Mouse (Mus musculus): ENCODE measurements around the gene Olfr1368. TPM values are rescaled to one million over a fixed set of nuclear protein-coding genes. Genes with fewer than 3 reads are reported as not detected.
"Not testable (repeated sequence)": the region's sequence is repeated elsewhere in the genome, so short reads cannot be mapped to it uniquely, and the experiment has no call there.

Gene Olfr1368
- polyA plus RNA-seq, 1 experiment from 2014 or later = not detected

DNA sequence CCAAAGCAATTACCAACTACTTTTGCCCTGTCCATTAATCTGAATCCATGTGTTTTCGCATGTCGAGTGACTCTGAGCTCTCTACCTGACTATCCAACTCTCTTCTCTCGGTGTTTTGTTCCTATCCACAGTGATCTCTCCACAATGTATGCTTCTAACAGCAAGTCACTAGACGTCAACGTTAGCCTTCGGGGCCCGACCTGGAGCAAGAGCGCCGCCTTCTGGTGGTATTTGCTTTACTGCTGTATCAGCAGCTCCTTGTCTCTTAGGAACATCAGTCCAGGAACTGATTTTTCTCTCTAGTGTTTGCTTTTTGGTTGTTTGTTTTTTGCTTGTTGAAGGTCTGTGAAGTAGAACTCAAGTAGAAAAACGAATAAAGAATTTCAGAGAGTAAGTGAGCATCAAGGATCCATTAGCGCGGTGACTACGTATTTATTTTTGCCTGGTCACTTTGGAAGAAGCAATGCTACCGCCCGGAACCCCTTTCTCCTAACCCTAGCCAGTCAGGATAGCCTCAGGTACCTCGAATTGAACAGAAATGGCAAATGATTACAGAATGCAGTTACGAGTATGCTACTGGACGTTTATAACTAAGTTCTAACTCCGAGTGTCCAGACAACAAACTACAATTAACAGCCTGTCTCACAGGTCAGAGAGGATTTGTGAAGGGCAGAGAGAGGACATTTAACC lies 13.3 kb upstream of the Olfr1368 start:
- H3K36me3 ChIP-seq (ENCODE audit: inconsistent target) = no peaks in the 10 kb centered on the region
- no peaks in the 10 kb centered on the region for H3K79me2 ChIP-seq (ENCODE audit: inconsistent target)
- WGBS (ENCODE audit: missing documents) = 3% methylated on average over 19 of the region's 19 CpGs
- H3K27ac ChIP-seq = no peak overlapping the region
- peak overlapping the region; percentile 71 for H3K4me3 ChIP-seq (ENCODE audit: inconsistent target)

DNA sequence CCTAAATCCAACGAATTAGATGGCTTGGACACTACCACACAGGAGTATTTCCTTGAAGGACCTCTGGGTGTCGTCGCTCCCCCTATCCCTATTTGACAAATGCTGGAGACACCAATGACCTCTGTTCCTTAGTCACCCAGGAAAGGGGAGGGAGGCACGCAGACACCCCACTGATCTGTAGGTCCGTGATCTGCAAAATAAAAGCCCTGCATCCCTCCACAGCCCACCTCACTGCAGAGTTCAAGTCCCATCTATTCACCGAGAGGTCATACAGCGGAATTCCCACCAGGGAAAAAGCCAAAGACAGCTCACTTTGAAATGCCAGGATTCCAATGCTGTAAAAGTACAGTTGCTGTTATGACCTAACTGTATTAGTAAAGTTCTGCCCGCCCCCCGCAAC lies 12.4 kb upstream of the Olfr1368 start:
- no peaks in the 10 kb centered on the region for H3K36me3 ChIP-seq (ENCODE audit: inconsistent target)
- H3K27ac ChIP-seq = no peak overlapping the region
- no peaks in the 10 kb centered on the region for H3K79me2 ChIP-seq (ENCODE audit: inconsistent target)
- H3K4me3 ChIP-seq (ENCODE audit: inconsistent target) = no peak overlapping the region
- 29% methylated on average over 9 of the region's 9 CpGs for WGBS (ENCODE audit: missing documents)

DNA sequence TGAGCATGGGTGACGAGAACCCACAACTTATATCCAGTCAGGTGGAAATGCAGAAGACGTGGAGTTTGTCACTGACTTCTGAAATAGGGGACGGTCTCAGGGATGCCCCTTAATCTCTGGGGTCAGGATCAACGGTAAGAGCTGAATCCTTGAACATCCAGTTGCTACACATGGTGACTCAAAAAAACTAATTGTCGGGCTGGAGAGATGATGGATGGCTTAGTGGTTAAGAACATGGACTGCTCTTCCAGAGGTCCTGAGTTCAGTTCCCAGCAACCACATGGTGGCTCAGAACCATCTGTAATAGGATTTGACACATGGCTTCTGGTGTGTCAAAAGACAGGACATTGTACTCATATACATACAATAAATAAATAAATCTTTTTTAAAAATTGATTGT lies 10.2 kb upstream of the Olfr1368 start:
- WGBS (ENCODE audit: missing documents) = 92% methylated on average over 5 of the region's 5 CpGs
- no peaks in the 10 kb centered on the region for H3K79me2 ChIP-seq (ENCODE audit: inconsistent target)

DNA sequence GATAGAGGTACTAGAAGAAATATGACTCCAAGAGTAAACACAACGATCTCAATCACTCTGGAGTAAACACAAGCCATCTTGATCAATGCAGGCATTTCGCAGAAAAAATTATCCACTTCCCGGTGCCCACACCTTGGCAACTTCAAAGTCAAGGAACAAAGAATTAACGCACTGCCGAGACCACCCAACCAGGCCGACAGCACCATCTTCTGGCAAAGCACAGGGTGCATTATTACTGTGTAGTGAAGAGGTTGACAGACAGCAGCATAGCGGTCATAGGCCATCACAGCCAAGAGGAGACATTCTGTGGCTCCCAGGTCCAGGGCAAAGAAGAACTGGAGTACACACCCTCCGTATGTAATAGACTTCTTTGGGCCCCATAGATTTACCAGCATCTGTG lies 3.2 kb downstream of the Olfr1368 start:
- Histone ChIP-seq H3K4me3 (ENCODE audit: inconsistent target) (no peak overlapping the region), H3K27ac (no peak overlapping the region), H3K36me3 (ENCODE audit: inconsistent target) (no peaks in the 10 kb centered on the region), H3K79me2 (ENCODE audit: inconsistent target) (no peaks in the 10 kb centered on the region)
- WGBS (ENCODE audit: missing documents) = 41% methylated on average over 7 of the region's 8 CpGs

More for the DNA sequence above, 10.2 kb upstream of the Olfr1368 start:
- Histone ChIP-seq H3K36me3 (ENCODE audit: inconsistent target) (no peaks in the 10 kb centered on the region), H3K4me3 (ENCODE audit: inconsistent target) (no peak overlapping the region), H3K27ac (no peak overlapping the region)

DNA sequence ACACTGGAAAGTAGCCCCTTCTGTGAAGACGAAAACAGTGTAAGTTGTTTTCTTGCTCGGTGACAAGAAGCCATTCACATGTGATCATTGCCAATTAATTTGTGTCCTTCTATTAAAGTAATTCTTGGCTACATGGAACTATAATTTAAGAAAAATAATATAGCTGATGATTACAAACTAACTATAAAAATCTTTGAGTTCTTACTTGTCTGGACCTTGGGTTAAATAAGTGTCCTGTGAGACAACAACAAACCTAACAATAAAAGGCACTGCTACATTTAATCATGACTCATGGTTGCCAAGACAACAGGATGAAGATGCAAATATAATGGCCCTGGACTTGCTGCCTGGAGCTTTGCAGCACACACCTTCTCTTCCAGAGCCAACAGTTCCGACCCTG lies 16.3 kb downstream of the Olfr1368 start, which contains the start of gene Olfr263:
TSS of gene Olfr263 (plus strand) at position 301 of the 400 bp plus-strand sequence.
- not testable (repeated sequence) for H3K79me2 ChIP-seq (ENCODE audit: inconsistent target); H3K36me3 ChIP-seq (ENCODE audit: inconsistent target); H3K4me3 ChIP-seq (ENCODE audit: inconsistent target); H3K27ac ChIP-seq
- 70% methylated on average over 2 of the region's 3 CpGs for WGBS (ENCODE audit: missing documents)

DNA sequence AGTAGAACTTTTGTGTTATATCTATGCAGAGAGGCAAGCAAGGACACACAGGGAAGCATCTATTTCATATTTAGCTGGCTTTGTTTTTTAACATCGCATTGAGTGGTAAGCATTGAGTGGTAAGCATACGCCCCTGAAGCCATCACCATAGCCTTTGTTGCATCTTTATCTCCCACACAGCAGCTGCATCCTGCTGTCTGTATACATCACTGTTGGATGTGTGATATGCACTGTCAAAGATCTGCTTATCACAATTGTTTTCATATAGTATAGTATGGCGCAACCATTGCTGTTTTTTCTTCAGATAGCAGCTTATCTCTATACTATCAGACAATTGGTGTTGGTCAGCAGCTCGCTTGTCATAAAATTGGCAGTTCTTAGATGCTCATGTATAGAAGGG lies 31.5 kb downstream of the Olfr1368 start:
- Histone ChIP-seq H3K4me3 (ENCODE audit: inconsistent target) (no peak overlapping the region), H3K36me3 (ENCODE audit: inconsistent target) (no peaks in the 10 kb centered on the region), H3K79me2 (ENCODE audit: inconsistent target) (no peaks in the 10 kb centered on the region), H3K27ac (no peak overlapping the region)
- 78% methylated on average over 4 of the region's 4 CpGs for WGBS (ENCODE audit: missing documents)

DNA sequence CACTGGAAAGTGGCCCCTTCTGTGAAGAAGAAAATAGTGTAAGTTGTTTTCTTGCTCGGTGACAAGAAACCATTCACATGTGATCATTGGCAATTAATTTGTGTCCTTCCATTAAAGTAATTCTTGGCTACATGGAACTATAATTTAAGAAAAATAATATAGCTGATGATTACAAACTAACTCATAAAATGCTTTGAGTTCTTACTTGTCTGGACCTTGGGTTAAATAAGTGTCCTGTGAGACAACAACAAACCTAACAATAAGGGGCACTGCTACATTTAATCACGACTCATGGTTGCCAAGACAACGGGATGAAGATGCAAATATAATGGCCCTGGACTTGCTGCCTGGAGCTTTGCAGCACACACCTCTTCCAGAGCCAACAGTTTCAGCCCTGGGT lies 34.5 kb downstream of the Olfr1368 start, which contains the start of gene Olfr1369-ps1:
TSS of gene Olfr1369-ps1 (plus strand) at position 301 of the 400 bp plus-strand sequence.
- not testable (repeated sequence) for H3K79me2 ChIP-seq (ENCODE audit: inconsistent target); H3K27ac ChIP-seq; H3K4me3 ChIP-seq (ENCODE audit: inconsistent target); H3K36me3 ChIP-seq (ENCODE audit: inconsistent target)
- WGBS (ENCODE audit: missing documents) = 83% methylated on average over 3 of the region's 3 CpGs

DNA sequence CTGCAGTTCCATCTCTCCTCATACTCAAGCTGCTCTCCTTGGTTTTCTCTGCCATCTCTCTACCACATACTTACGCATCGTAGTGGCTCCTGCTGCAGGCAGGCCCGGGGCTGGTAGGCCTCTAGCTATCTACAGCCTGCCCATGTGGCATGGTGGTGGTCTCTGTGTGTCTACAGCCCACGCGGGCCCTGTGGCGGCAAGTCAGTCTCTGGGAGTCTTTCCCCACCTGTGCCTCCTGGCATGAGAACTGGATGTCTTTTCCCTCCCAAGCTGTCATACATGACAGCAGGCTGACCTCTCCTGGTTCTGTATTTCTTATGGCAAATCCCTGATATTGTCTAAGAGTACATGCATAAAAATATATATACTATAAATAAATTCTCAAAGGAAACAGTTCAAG lies 35.2 kb downstream of the Olfr1368 start:
- Histone ChIP-seq H3K27ac (no peak overlapping the region), H3K79me2 (ENCODE audit: inconsistent target) (no peaks in the 10 kb centered on the region), H3K36me3 (ENCODE audit: inconsistent target) (no peaks in the 10 kb centered on the region), H3K4me3 (ENCODE audit: inconsistent target) (no peak overlapping the region)
- WGBS (ENCODE audit: missing documents) = 92% methylated on average over 6 of the region's 6 CpGs

DNA sequence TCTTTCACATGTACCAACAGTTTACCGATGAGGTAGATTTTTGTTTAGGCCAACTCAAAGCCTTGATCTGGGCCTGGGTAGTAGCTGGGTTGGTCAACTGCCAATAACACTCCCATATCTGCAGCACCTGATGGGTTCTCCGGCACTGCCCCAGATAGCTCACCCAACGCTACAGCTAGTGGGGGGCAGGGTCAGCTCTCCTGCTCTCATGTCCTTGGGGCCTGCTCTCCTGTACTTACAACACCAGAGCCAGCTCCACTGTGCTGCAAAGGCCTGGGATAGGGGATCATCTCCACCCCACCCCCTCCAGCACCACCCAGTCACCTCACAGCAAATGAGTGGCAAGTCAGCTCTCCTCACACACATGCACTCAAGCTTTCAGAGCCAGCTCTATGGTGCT lies 35.9 kb downstream of the Olfr1368 start:
- Histone ChIP-seq H3K36me3 (ENCODE audit: inconsistent target) (no peaks in the 10 kb centered on the region), H3K79me2 (ENCODE audit: inconsistent target) (no peaks in the 10 kb centered on the region), H3K4me3 (ENCODE audit: inconsistent target) (no peak overlapping the region), H3K27ac (no peak overlapping the region)
- WGBS (ENCODE audit: missing documents) = 94% methylated on average over 3 of the region's 3 CpGs

Other genes starting within 250 kb of the Olfr1368 start
- gene Olfr1370, start 70.9 kb downstream of the Olfr1368 start, polyA plus RNA-seq (2018) = not detected in 3 replicates
- gene Olfr1369-ps1, start 34.4 kb downstream of the Olfr1368 start, polyA plus RNA-seq (2018) = not detected in 3 replicates
- not detected in 3 replicates for gene Olfr263, start 16.2 kb downstream of the Olfr1368 start, polyA plus RNA-seq (2018)
- 29.7 to 59.8 TPM (median 37.0 TPM) in 3 replicates for gene Trim27, start 33.6 kb upstream of the Olfr1368 start, polyA plus RNA-seq (2018)
- gene Gpx5, start 146.9 kb upstream of the Olfr1368 start, polyA plus RNA-seq (2018) = not detected in 3 replicates
- gene Gpx6, start 166.3 kb upstream of the Olfr1368 start, polyA plus RNA-seq (2018) = not detected in 3 replicates
- not detected in 3 replicates for gene Olfr1367, start 201.0 kb upstream of the Olfr1368 start, polyA plus RNA-seq (2018)
- gene Zscan12, start 217.0 kb upstream of the Olfr1368 start, polyA plus RNA-seq (2018) = 3.2 to 5.9 TPM (median 4.1 TPM) in 3 replicates